Mouse (Mus musculus): Measurements from ENCODE around the gene Hand1. TPM values are rescaled to one million over a fixed set of nuclear protein-coding genes. Genes with fewer than 3 reads are reported as not detected.

Gene Hand1
- polyA plus RNA-seq, 2 experiments: 1.6 to 2.2 TPM

- Histone ChIP-seq H3K36me3 (ENCODE audit: control insufficient read depth, insufficient read depth, low read length) (no peaks in the 10 kb centered on the region), H3K27ac (replicated peaks; ENCODE audit: low read depth, low read length) (no peak overlapping the region), H3K27me3 (ENCODE audit: control insufficient read depth, insufficient read depth, low read length) (peaks cover 92% of the 10 kb centered on the region), H3K9ac (ENCODE audit: low read depth, low read length, severe bottlenecking) (no peak overlapping the region), H3K4me3 (replicated peaks; ENCODE audit: low read length) (peak overlapping the region; percentile 21), H3K4me1 (ENCODE audit: control insufficient read depth, insufficient read depth, low read length) (peaks cover 24% of the 10 kb centered on the region; the same call in 1 of the 2 replicates), H3K9me3 (ENCODE audit: control insufficient read depth, low read length) (no peaks in the 10 kb centered on the region), H3K4me2 (replicated peaks; ENCODE audit: low read depth, low read length, severe bottlenecking) (peak overlapping the region; percentile 38; the same call in 1 of the 2 replicates)
- WGBS: 1% methylated on average over 37 of the region's 38 CpGs
- ATAC-seq (ENCODE audit: low FRiP score, low read depth): no peak
- DNase-seq (ENCODE audit: low spot score): no peak
- TF ChIP-seq POLR2A (IDR thresholded peaks at IDR 0.05; ENCODE audit: borderline replicate concordance, extremely low read depth, insufficient read depth, insufficient read length): no peak
Measured at GRCm38 (mm10) chr11:57836872-57837680, 4.5 kb upstream of the Hand1 start.

GRCm38 (mm10) chr11:57836401-57836800 is 3.8 kb upstream of the Hand1 start:
- TF ChIP-seq POLR2A (IDR thresholded peaks at IDR 0.05; ENCODE audit: borderline replicate concordance, extremely low read depth, insufficient read depth, insufficient read length): no peak
- 14% methylated on average over 9 of the region's 9 CpGs for WGBS
- Histone ChIP-seq H3K9ac (ENCODE audit: low read depth, low read length, severe bottlenecking) (no peak overlapping the region), H3K27ac (replicated peaks; ENCODE audit: low read depth, low read length) (no peak overlapping the region), H3K4me2 (replicated peaks; ENCODE audit: low read depth, low read length, severe bottlenecking) (no peak overlapping the region), H3K4me3 (replicated peaks; ENCODE audit: low read length) (peak overlapping the region; percentile 21; the same call in 1 of the 2 replicates), H3K27me3 (ENCODE audit: control insufficient read depth, insufficient read depth, low read length) (peaks cover 94% of the 10 kb centered on the region), H3K36me3 (ENCODE audit: control insufficient read depth, insufficient read depth, low read length) (no peaks in the 10 kb centered on the region), H3K9me3 (ENCODE audit: control insufficient read depth, low read length) (no peaks in the 10 kb centered on the region), H3K4me1 (ENCODE audit: control insufficient read depth, insufficient read depth, low read length) (peaks cover 24% of the 10 kb centered on the region; the same call in 1 of the 2 replicates)
- ATAC-seq (ENCODE audit: low FRiP score, low read depth): no peak
- no peak for DNase-seq (ENCODE audit: low spot score)

- Histone ChIP-seq H3K9ac (ENCODE audit: low read depth, low read length, severe bottlenecking) (no peak overlapping the region), H3K4me1 (ENCODE audit: control insufficient read depth, insufficient read depth, low read length) (peaks cover 24% of the 10 kb centered on the region; the same call in 1 of the 2 replicates), H3K36me3 (ENCODE audit: control insufficient read depth, insufficient read depth, low read length) (no peaks in the 10 kb centered on the region), H3K4me2 (replicated peaks; ENCODE audit: low read depth, low read length, severe bottlenecking) (no peak overlapping the region), H3K4me3 (replicated peaks; ENCODE audit: low read length) (no peak overlapping the region), H3K27me3 (ENCODE audit: control insufficient read depth, insufficient read depth, low read length) (peaks cover 94% of the 10 kb centered on the region), H3K9me3 (ENCODE audit: control insufficient read depth, low read length) (no peaks in the 10 kb centered on the region), H3K27ac (replicated peaks; ENCODE audit: low read depth, low read length) (no peak overlapping the region)
- 27% methylated on average over 3 of the region's 3 CpGs for WGBS
- no peak for ATAC-seq (ENCODE audit: low FRiP score, low read depth)
- TF ChIP-seq POLR2A (IDR thresholded peaks at IDR 0.05; ENCODE audit: borderline replicate concordance, extremely low read depth, insufficient read depth, insufficient read length): no peak
- DNase-seq (ENCODE audit: low spot score): no peak
Measured at GRCm38 (mm10) chr11:57835931-57836330, 3.3 kb upstream of the Hand1 start.

GRCm38 (mm10) chr11:57835331-57835730 is 2.7 kb upstream of the Hand1 start:
- Histone ChIP-seq H3K9ac (ENCODE audit: low read depth, low read length, severe bottlenecking) (no peak overlapping the region), H3K4me1 (ENCODE audit: control insufficient read depth, insufficient read depth, low read length) (peaks cover 24% of the 10 kb centered on the region; the same call in 1 of the 2 replicates), H3K4me3 (replicated peaks; ENCODE audit: low read length) (no peak overlapping the region), H3K9me3 (ENCODE audit: control insufficient read depth, low read length) (no peaks in the 10 kb centered on the region), H3K36me3 (ENCODE audit: control insufficient read depth, insufficient read depth, low read length) (no peaks in the 10 kb centered on the region), H3K27ac (replicated peaks; ENCODE audit: low read depth, low read length) (no peak overlapping the region), H3K4me2 (replicated peaks; ENCODE audit: low read depth, low read length, severe bottlenecking) (no peak overlapping the region), H3K27me3 (ENCODE audit: control insufficient read depth, insufficient read depth, low read length) (peaks cover 94% of the 10 kb centered on the region)
- DNase-seq (ENCODE audit: low spot score) (no peak), ATAC-seq (ENCODE audit: low FRiP score, low read depth) (no peak)
- 22% methylated on average over 2 of the region's 2 CpGs for WGBS
- TF ChIP-seq POLR2A (IDR thresholded peaks at IDR 0.05; ENCODE audit: borderline replicate concordance, extremely low read depth, insufficient read depth, insufficient read length): no peak

GRCm38 (mm10) chr11:57834031-57834430 is 1.4 kb upstream of the Hand1 start:
- 21% methylated on average over 6 of the region's 6 CpGs for whole genome bisulfite sequencing
- peaks cover 26% of the 10 kb centered on the region; the same call in 1 of the 2 replicates for H3K4me1 ChIP-seq (ENCODE audit: control insufficient read depth, insufficient read depth, low read length)
- H3K4me2 ChIP-seq (replicated peaks; ENCODE audit: low read depth, low read length, severe bottlenecking): peak overlapping the region; percentile 23; the same call in 1 of the 2 replicates
- H3K27ac ChIP-seq (replicated peaks; ENCODE audit: low read depth, low read length): no peak overlapping the region
- no peaks in the 10 kb centered on the region for H3K9me3 ChIP-seq (ENCODE audit: control insufficient read depth, low read length)
- H3K36me3 ChIP-seq (ENCODE audit: control insufficient read depth, insufficient read depth, low read length): no peaks in the 10 kb centered on the region
- ATAC-seq (ENCODE audit: low FRiP score, low read depth): no peak
- peaks cover 94% of the 10 kb centered on the region for H3K27me3 ChIP-seq (ENCODE audit: control insufficient read depth, insufficient read depth, low read length)
- DNase-seq (ENCODE audit: low spot score): no peak
- H3K4me3 ChIP-seq (replicated peaks; ENCODE audit: low read length): no peak overlapping the region; the same call in 1 of the 2 replicates
- no peak for TF ChIP-seq POLR2A (IDR thresholded peaks at IDR 0.05; ENCODE audit: borderline replicate concordance, extremely low read depth, insufficient read depth, insufficient read length)
- no peak overlapping the region for H3K9ac ChIP-seq (ENCODE audit: low read depth, low read length, severe bottlenecking)

All from limb, embryonic 14.5 days (tissue).